Mouse (Mus musculus) R1 (cell line): ENCODE measurements at regions not wholly inside any gene's neighbourhood (a gene's known extent, or its start where the extent isn't known, plus 50 kb on each side); places are given as distances from the start of the nearest gene placed in this dataset.

Source experiments
- DNase-seq: peaks from one replicate; pipeline ENCODE4 v3.0.0-alpha.2; 2018; ENCODE audit warnings: low read depth, low spot score

- no peak for DNase-seq
Measured at GRCm38 (mm10) chr4:10670846-10671428, 203.4 kb upstream of the 2610301B20Rik start.

- DNase-seq = peak; percentile 9
Measured at GRCm38 (mm10) chr4:10691086-10691485, 183.2 kb upstream of the 2610301B20Rik start.

GRCm38 (mm10) chr4:10692860-10693259 is 181.4 kb upstream of the 2610301B20Rik start:
- DNase-seq = peak; percentile 18

- DNase-seq = peak; percentile 57
Measured at GRCm38 (mm10) chr4:10693446-10694105, 180.7 kb upstream of the 2610301B20Rik start.

GRCm38 (mm10) chr4:10694106-10694748 is 180.1 kb upstream of the 2610301B20Rik start:
- DNase-seq = peak; percentile 88

- no peak for DNase-seq
Measured at GRCm38 (mm10) chr4:10697225-10697836, 177.0 kb upstream of the 2610301B20Rik start.

- no peak for DNase-seq
Measured at GRCm38 (mm10) chr4:10698637-10699036, 175.7 kb upstream of the 2610301B20Rik start.

GRCm38 (mm10) chr4:10701479-10701878 is 172.8 kb upstream of the 2610301B20Rik start:
- DNase-seq = no peak

- peak; percentile 16 for DNase-seq
Measured at GRCm38 (mm10) chr4:10703212-10703611, 171.1 kb upstream of the 2610301B20Rik start.

- DNase-seq = no peak
Measured at GRCm38 (mm10) chr4:10707016-10707657, 167.2 kb upstream of the 2610301B20Rik start.

GRCm38 (mm10) chr4:10707658-10708056 is 166.6 kb upstream of the 2610301B20Rik start:
- no peak for DNase-seq

- DNase-seq = no peak
Measured at GRCm38 (mm10) chr4:10711939-10712533, 162.3 kb upstream of the 2610301B20Rik start.

- no peak for DNase-seq
Measured at GRCm38 (mm10) chr4:10723341-10723740, 151.0 kb upstream of the 2610301B20Rik start.

- DNase-seq = no peak
Measured at GRCm38 (mm10) chr4:10727894-10728293, 146.4 kb upstream of the 2610301B20Rik start.

- DNase-seq = no peak
Measured at GRCm38 (mm10) chr4:10745207-10745606, 129.1 kb upstream of the 2610301B20Rik start.

GRCm38 (mm10) chr4:10748816-10749215 is 125.5 kb upstream of the 2610301B20Rik start:
- DNase-seq = peak; percentile 86

- DNase-seq = peak; percentile 91
Measured at GRCm38 (mm10) chr4:10750377-10751062, 123.8 kb upstream of the 2610301B20Rik start.

GRCm38 (mm10) chr4:10753176-10753575 is 121.1 kb upstream of the 2610301B20Rik start:
- peak; percentile 40 for DNase-seq

- peak; percentile 69 for DNase-seq
Measured at GRCm38 (mm10) chr4:10759491-10759890, 114.8 kb upstream of the 2610301B20Rik start.

GRCm38 (mm10) chr4:10767676-10768075 is 106.6 kb upstream of the 2610301B20Rik start:
- no peak for DNase-seq
